Mouse (Mus musculus) lung, adult 2 months (tissue): ENCODE data around the gene Prdm13.

ENCODE experiments used
- CTCF ChIP-seq: fragments of 200-500 bp; IDR thresholded peaks from 2 replicates; pipeline ENCODE4 v1.5.1; 2011; ENCODE audit warnings: mild to moderate bottlenecking, low read length, control low read depth; ENCODE audit not compliant: insufficient read depth
- POLR2A ChIP-seq: fragments of 200-500 bp; IDR thresholded peaks from 2 replicates; pipeline ENCODE4 v1.6.1; 2011; ENCODE audit warnings: low read depth, mild to moderate bottlenecking, control low read depth, low read length, borderline replicate concordance; ENCODE audit errors: extremely low read depth

- TF ChIP-seq POLR2A = no peak
- TF ChIP-seq CTCF = no peak
Observed at GRCm38 (mm10) chr4:21684341-21684970, 1.3 kb downstream of the Prdm13 start.
